Mouse (Mus musculus) MEL (cell line): Measurements from ENCODE around the gene Fars2. TPM values are rescaled to one million over a fixed set of nuclear protein-coding genes. Genes with fewer than 3 reads are reported as not detected.

Experiments
- DNase-seq: peaks from one replicate; pipeline ENCODE4 v3.0.0; 2011; ENCODE audit warnings: low read depth, low spot score
- H3K27ac ChIP-seq: 2 replicates; pipeline ENCODE4 v1.5.1; 2012; ENCODE audit warnings: low read depth, mild to moderate bottlenecking, control low read depth, low read length, moderate library complexity; ENCODE audit not compliant: control insufficient read depth
- H3K27me3 ChIP-seq, 2 experiments: fragments of 150-350 bp in 1 of 2; sonication (generic) in 1 of 2; 2 replicates each; pipeline ENCODE4 v1.6.1; 2012; ENCODE audit warnings: low read length in 2 of 2, mild to moderate bottlenecking in 2 of 2, improper control_type of control experiment in 1 of 2, moderate library complexity in 1 of 2; ENCODE audit not compliant: insufficient read depth in 2 of 2, control insufficient read depth in 1 of 2
- H3K36me3 ChIP-seq, 2 experiments: 2 replicates each; pipeline ENCODE4 v1.6.1; 2012 to 2014; ENCODE audit warnings: low read length in 2 of 2, improper control_type of control experiment in 1 of 2, inconsistent platforms in 1 of 2, mild to moderate bottlenecking in 1 of 2; ENCODE audit not compliant: insufficient read depth in 2 of 2, control insufficient read depth in 1 of 2
- H3K4me1 ChIP-seq, 2 experiments: fragments of 150-350 bp in 1 of 2; sonication (generic) in 1 of 2; 2 replicates each; pipeline ENCODE4 v1.6.1; 2012; ENCODE audit warnings: low read length in 2 of 2, improper control_type of control experiment in 1 of 2, mild to moderate bottlenecking in 1 of 2; ENCODE audit not compliant: insufficient read depth in 2 of 2, control insufficient read depth in 1 of 2
- H3K4me3 ChIP-seq, 2 experiments: fragments of 150-350 bp in 1 of 2; sonication (generic) in 1 of 2; 2 replicates each; pipeline ENCODE4 v1.5.1; 2012; ENCODE audit warnings: low read depth in 2 of 2, low read length in 2 of 2, mild to moderate bottlenecking in 2 of 2, moderate library complexity in 2 of 2, control low read depth in 1 of 2, improper control_type of control experiment in 1 of 2; ENCODE audit not compliant: control insufficient read depth in 1 of 2, insufficient read depth in 1 of 2
- H3K79me2 ChIP-seq: 2 replicates; pipeline ENCODE4 v1.6.1; 2012; ENCODE audit warnings: mild to moderate bottlenecking, low read length, moderate library complexity; ENCODE audit not compliant: control insufficient read depth, poor library complexity, insufficient read depth
- H3K9ac ChIP-seq: 2 replicates; pipeline ENCODE4 v1.6.1; 2012; ENCODE audit warnings: low read depth, mild to moderate bottlenecking, control low read depth, low read length, moderate library complexity; ENCODE audit not compliant: control insufficient read depth, poor library complexity, severe bottlenecking
- H3K9me3 ChIP-seq: fragments of 150-350 bp; sonication (generic); replicated peaks from 2 replicates; pipeline ENCODE4 v1.6.1; 2012; ENCODE audit warnings: mild to moderate bottlenecking, low read length, improper control_type of control experiment, moderate library complexity; ENCODE audit not compliant: insufficient read depth
- CHD1 ChIP-seq: IDR thresholded peaks from 2 replicates; pipeline ENCODE4 v1.6.1; 2012; ENCODE audit warnings: low read depth, mild to moderate bottlenecking, inconsistent platforms, low read length, improper control_type of control experiment
- CHD2 ChIP-seq: IDR thresholded peaks from 2 replicates; pipeline ENCODE4 v1.6.1; 2011; ENCODE audit warnings: low read length, improper control_type of control experiment
- EP300 ChIP-seq, 2 experiments: IDR thresholded peaks; 2 replicates each; pipeline ENCODE4 v1.6.1; 2011; ENCODE audit warnings: improper control_type of control experiment in 2 of 2, low read length in 2 of 2, low read depth in 1 of 2, mild to moderate bottlenecking in 1 of 2
- ETS1 ChIP-seq: IDR thresholded peaks from 2 replicates; pipeline ENCODE4 v1.6.1; 2012; ENCODE audit warnings: low read depth, mild to moderate bottlenecking, inconsistent platforms, low read length, improper control_type of control experiment, moderate library complexity
- GATA1 ChIP-seq: IDR thresholded peaks from 2 replicates; pipeline ENCODE4 v1.6.1; 2011; ENCODE audit warnings: low read depth, low read length, improper control_type of control experiment
- HCFC1 ChIP-seq: IDR thresholded peaks from 2 replicates; pipeline ENCODE4 v1.6.1; 2012; ENCODE audit warnings: low read depth, mild to moderate bottlenecking, inconsistent platforms, low read length, improper control_type of control experiment, moderate library complexity
- MAZ ChIP-seq: IDR thresholded peaks from 2 replicates; pipeline ENCODE4 v1.6.1; 2012; ENCODE audit warnings: low read depth, mild to moderate bottlenecking, inconsistent platforms, low read length, improper control_type of control experiment
- MYB ChIP-seq: IDR thresholded peaks from 2 replicates; pipeline ENCODE4 v1.6.1; 2011; ENCODE audit warnings: mild to moderate bottlenecking, low read depth, low read length, improper control_type of control experiment
- MYC ChIP-seq: IDR thresholded peaks from 2 replicates; pipeline ENCODE4 v1.6.1; 2011; ENCODE audit warnings: low read depth, mild to moderate bottlenecking, low read length, improper control_type of control experiment, moderate library complexity
- NELFE ChIP-seq: IDR thresholded peaks from 2 replicates; pipeline ENCODE4 v1.6.1; 2011; ENCODE audit warnings: low read depth, low read length, improper control_type of control experiment
- NRF1 ChIP-seq: IDR thresholded peaks from 2 replicates; pipeline ENCODE4 v1.6.1; 2014; ENCODE audit warnings: low read depth, mild to moderate bottlenecking, inconsistent platforms, low read length, improper control_type of control experiment, moderate library complexity; ENCODE audit not compliant: poor library complexity, insufficient read depth, severe bottlenecking
- POLR2A ChIP-seq, 2 experiments: IDR thresholded peaks; 2 replicates each; pipeline ENCODE4 v1.6.1; 2011 to 2012; ENCODE audit warnings: low read length in 2 of 2, mild to moderate bottlenecking in 2 of 2, control low read depth in 1 of 2, improper control_type of control experiment in 1 of 2, low read depth in 1 of 2, moderate library complexity in 1 of 2; ENCODE audit not compliant: control insufficient read depth in 1 of 2, insufficient read depth in 1 of 2, poor library complexity in 1 of 2
- POLR2AphosphoS2 ChIP-seq: IDR thresholded peaks from 2 replicates; pipeline ENCODE4 v1.6.1; 2011; ENCODE audit warnings: low read length, improper control_type of control experiment
- RCOR1 ChIP-seq: IDR thresholded peaks from 2 replicates; pipeline ENCODE4 v1.6.1; 2012; ENCODE audit warnings: low read depth, mild to moderate bottlenecking, inconsistent platforms, low read length, improper control_type of control experiment
- SIN3A ChIP-seq: IDR thresholded peaks from 2 replicates; pipeline ENCODE4 v1.6.1; 2012; ENCODE audit warnings: low read length, improper control_type of control experiment, inconsistent platforms
- TCF12 ChIP-seq: IDR thresholded peaks from 2 replicates; pipeline ENCODE4 v1.6.1; 2014; ENCODE audit warnings: low read depth, mild to moderate bottlenecking, inconsistent platforms, low read length, improper control_type of control experiment, moderate library complexity
- UBTF ChIP-seq: IDR thresholded peaks from 2 replicates; pipeline ENCODE4 v1.6.1; 2012; ENCODE audit warnings: low read depth, mild to moderate bottlenecking, inconsistent platforms, low read length, improper control_type of control experiment, moderate library complexity, borderline replicate concordance; ENCODE audit not compliant: insufficient read depth
- USF1 ChIP-seq: IDR thresholded peaks from 2 replicates; pipeline ENCODE4 v1.6.1; 2014; ENCODE audit warnings: low read depth, mild to moderate bottlenecking, inconsistent platforms, low read length, improper control_type of control experiment, moderate library complexity
- USF2 ChIP-seq, 2 experiments: IDR thresholded peaks; 2 replicates each; pipeline ENCODE4 v1.6.1; 2011 to 2012; ENCODE audit warnings: improper control_type of control experiment in 2 of 2, low read length in 2 of 2, borderline replicate concordance in 1 of 2, inconsistent platforms in 1 of 2, low read depth in 1 of 2, mild to moderate bottlenecking in 1 of 2; ENCODE audit not compliant: insufficient read depth in 1 of 2
- ZC3H11A ChIP-seq: IDR thresholded peaks from 2 replicates; pipeline ENCODE4 v1.6.1; 2012; ENCODE audit warnings: low read depth, mild to moderate bottlenecking, inconsistent platforms, low read length, improper control_type of control experiment
- polyA plus RNA-seq, 2 experiments: library from polyadenylated mRNA; stranded (reverse) in 1 of 2; unstranded in 1 of 2; fragments of >175 nt in 1 of 2; fragments of >200 nt in 1 of 2; gene quantifications; 2 replicates each; pipeline versions ENCODE4 v1.2.1 to v1.2.4; 2012; ENCODE audit warnings: low replicate concordance in 2 of 2, low read depth in 1 of 2; ENCODE audit not compliant: insufficient read length in 2 of 2, insufficient read depth in 1 of 2, missing spikeins in 1 of 2
- total RNA-seq: library from RNA; depleted of rRNA; stranded (reverse); fragments of 300-350 nt; gene quantifications from 2 replicates; pipeline ENCODE4 v1.2.3, GENCODE M21; 2012

Fars2 gene
- total and polyA plus RNA-seq, 3 experiments: 32.6 to 39.2 TPM; not detected in 1

GRCm38 (mm10) chr13:36480101-36480500 is 362.9 kb downstream of the Fars2 start:
- Histone ChIP-seq H3K36me3 (no peaks in the 10 kb centered on the region), H3K79me2 (no peaks in the 10 kb centered on the region), H3K4me1 (no peaks in the 10 kb centered on the region), H3K9ac (no peak overlapping the region), H3K27me3 (no peaks in the 10 kb centered on the region), H3K4me3 (no peak overlapping the region), H3K27ac (no peak overlapping the region), H3K9me3 (no peaks in the 10 kb centered on the region)
- no peak for TF ChIP-seq RCOR1
- TF ChIP-seq POLR2A (IDR thresholded peaks at IDR 0.05; ENCODE audit: control insufficient read depth in 1 of 2, insufficient read depth in 1 of 2, low read depth in 1 of 2, low read length in 2 of 2, poor library complexity in 1 of 2): no peak
- no peak for TF ChIP-seq EP300 (IDR thresholded peaks at IDR 0.05; ENCODE audit: low read depth in 1 of 2, low read length in 2 of 2)
- no peak for TF ChIP-seq CHD1
- TF ChIP-seq USF1: no peak
- TF ChIP-seq UBTF: no peak
- TF ChIP-seq ZC3H11A: no peak
- no peak for TF ChIP-seq USF2 (IDR thresholded peaks at IDR 0.05; ENCODE audit: borderline replicate concordance in 1 of 2, insufficient read depth in 1 of 2, low read depth in 1 of 2, low read length in 2 of 2)
- no peak for TF ChIP-seq NELFE
- TF ChIP-seq MYC: no peak
- no peak for TF ChIP-seq MAZ
- DNase-seq: no peak

- H3K27ac ChIP-seq: no peak overlapping the region
- H3K4me1 ChIP-seq: no peaks in the 10 kb centered on the region
- H3K4me3 ChIP-seq: no peak overlapping the region
- H3K9ac ChIP-seq: no peak overlapping the region
- H3K9me3 ChIP-seq: no peaks in the 10 kb centered on the region
- no peaks in the 10 kb centered on the region for H3K27me3 ChIP-seq
- H3K36me3 ChIP-seq: no peaks in the 10 kb centered on the region
- TF ChIP-seq RCOR1: no peak
- TF ChIP-seq GATA1: no peak
- TF ChIP-seq USF1: no peak
- no peak for TF ChIP-seq NRF1
- TF ChIP-seq MYC: no peak
- TF ChIP-seq POLR2AphosphoS2: no peak
- no peak for TF ChIP-seq SIN3A
- TF ChIP-seq USF2 (IDR thresholded peaks at IDR 0.05; ENCODE audit: borderline replicate concordance in 1 of 2, insufficient read depth in 1 of 2, low read depth in 1 of 2, low read length in 2 of 2): no peak
- TF ChIP-seq CHD2: no peak
- TF ChIP-seq UBTF: no peak
- no peak for TF ChIP-seq TCF12
- TF ChIP-seq HCFC1: no peak
- TF ChIP-seq MYB: no peak
- TF ChIP-seq ETS1: no peak
- TF ChIP-seq, all 39 proteins: peak for 0
- no peak for DNase-seq
- no peaks in the 10 kb centered on the region for H3K79me2 ChIP-seq
Observed at GRCm38 (mm10) chr13:36484391-36484790, 367.2 kb downstream of the Fars2 start.
